Mouse (Mus musculus) hindbrain, embryonic 14.5 days (tissue): ENCODE results near the gene Psmb8. TPM values are rescaled to one million over a fixed set of nuclear protein-coding genes. Genes with fewer than 3 reads are reported as not detected.
"Not testable (repeated sequence)": the region's sequence is repeated elsewhere in the genome, so short reads cannot be mapped to it uniquely, and the experiment has no call there.

Experiments
- ATAC-seq: fragments of 200-750 bp; cut with Nextera tagmentation; 2 replicates; pipeline ENCODE4 v1.8.0; 2017; ENCODE audit warnings: moderate number of reproducible peaks, mild to moderate bottlenecking, moderate TSS enrichment, moderate library complexity; ENCODE audit not compliant: low FRiP score
- DNase-seq: peaks from one replicate; pipeline ENCODE4 v3.0.0-alpha.2; 2015; ENCODE audit warnings: low spot score
- H3K27ac ChIP-seq: fragments of 300-500 bp; sonication (generic); 2 replicates; pipeline ENCODE4 v1.5.1; 2014; ENCODE audit warnings: mild to moderate bottlenecking, moderate library complexity
- H3K27me3 ChIP-seq: fragments of 300-500 bp; sonication (generic); 2 replicates; pipeline ENCODE4 v1.6.1; 2014; ENCODE audit warnings: mild to moderate bottlenecking, low read length, mixed read lengths; ENCODE audit not compliant: control insufficient read depth, insufficient read depth
- H3K36me3 ChIP-seq: fragments of 300-500 bp; sonication (generic); replicated peaks from 2 replicates; pipeline ENCODE4 v1.6.1; 2014; ENCODE audit not compliant: control insufficient read depth, insufficient read depth
- H3K4me1 ChIP-seq: fragments of 300-500 bp; sonication (generic); replicated peaks from 2 replicates; pipeline ENCODE4 v1.6.1; 2014; ENCODE audit warnings: antibody characterized with exemption, low read length, mixed read lengths; ENCODE audit not compliant: control insufficient read depth, insufficient read depth
- H3K4me2 ChIP-seq: fragments of 300-500 bp; sonication (generic); replicated peaks from 2 replicates; pipeline ENCODE4 v1.6.1; 2014; ENCODE audit warnings: mild to moderate bottlenecking, moderate library complexity
- H3K4me3 ChIP-seq: fragments of 300-500 bp; sonication (generic); replicated peaks from 2 replicates; pipeline ENCODE4 v1.5.1; 2014; ENCODE audit warnings: mild to moderate bottlenecking, low read length
- H3K9ac ChIP-seq: fragments of 300-500 bp; sonication (generic); 2 replicates; pipeline ENCODE4 v1.6.1; 2014
- H3K9me3 ChIP-seq: fragments of 300-500 bp; sonication (generic); 2 replicates; pipeline ENCODE4 v1.6.1; 2016; ENCODE audit warnings: low read length; ENCODE audit not compliant: control insufficient read depth
- WGBS: fragments of 180-500 bp; shearing (Covaris S2); extraction: QIAGEN DNeasy Blood & Tissue Kit; methylation state at CpG from one replicate; pipeline ENCODE4 v1.1.7; 2014; 5-methylcytosine and 5-hydroxymethylcytosine counted together
- polyA plus RNA-seq: library from polyadenylated mRNA; unstranded; fragments of >200 nt; fragmentation: Nextera tagmentation; extraction: Ambion mirVana; gene quantifications from 2 replicates; pipeline ENCODE4 v1.2.1, GENCODE M21; 2014

Psmb8 gene
- polyA plus RNA-seq, 1 experiment from 2014 or later = 3.6 TPM

- not testable (repeated sequence) for H3K4me2 ChIP-seq, H3K27ac ChIP-seq, H3K36me3 ChIP-seq, H3K27me3 ChIP-seq, H3K9ac ChIP-seq, ATAC-seq, DNase-seq, H3K9me3 ChIP-seq, H3K4me1 ChIP-seq, H3K4me3 ChIP-seq
- 95% methylated on average over 2 of the region's 9 CpGs for WGBS
Observed at GRCm38 (mm10) chr17:34230971-34231370, 33.5 kb downstream of the Psmb8 start.

DNA sequence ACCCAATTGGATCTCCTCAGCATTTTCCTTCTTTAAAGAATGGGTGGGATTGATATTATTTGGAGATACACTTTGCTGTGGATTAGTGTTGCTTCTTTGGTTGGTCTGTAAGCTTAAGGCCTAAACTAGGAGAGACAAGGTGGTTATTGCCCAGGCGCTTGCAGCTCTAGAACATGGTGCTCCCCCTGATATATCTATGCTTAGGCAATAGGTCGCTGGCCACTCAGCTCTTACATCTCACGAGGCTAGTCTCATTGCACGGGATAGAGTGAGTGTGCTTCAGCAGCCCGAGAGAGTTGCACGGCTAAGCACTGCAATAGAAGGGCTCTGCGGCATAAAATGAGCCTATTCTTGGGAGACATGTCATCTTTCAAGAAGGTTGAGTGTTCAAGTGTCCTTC lies 34.5 kb downstream of the Psmb8 start:
- not testable (repeated sequence) for H3K4me1 ChIP-seq, H3K27me3 ChIP-seq, H3K27ac ChIP-seq, H3K4me2 ChIP-seq, H3K36me3 ChIP-seq, ATAC-seq, DNase-seq, H3K4me3 ChIP-seq, H3K9me3 ChIP-seq, H3K9ac ChIP-seq
- 95% methylated on average over 4 of the region's 7 CpGs for WGBS

GRCm38 (mm10) chr17:34234926-34235325 lies 37.4 kb downstream of the Psmb8 start:
- DNase-seq (peak; percentile 66), ATAC-seq (no peak)
- no peaks in the 10 kb centered on the region for H3K4me1 ChIP-seq
- no peak overlapping the region for H3K27ac ChIP-seq
- WGBS = 50% methylated on average over 9 of the region's 9 CpGs
- no peak overlapping the region for H3K4me3 ChIP-seq
- no peaks in the 10 kb centered on the region for H3K9me3 ChIP-seq
- H3K9ac ChIP-seq = no peak overlapping the region
- H3K27me3 ChIP-seq = no peaks in the 10 kb centered on the region
- H3K4me2 ChIP-seq = no peak overlapping the region
- H3K36me3 ChIP-seq = no peaks in the 10 kb centered on the region

GRCm38 (mm10) chr17:34236691-34237090 lies 39.2 kb downstream of the Psmb8 start:
- no peak overlapping the region for H3K27ac ChIP-seq
- DNase-seq = no peak
- no peak overlapping the region for H3K4me2 ChIP-seq
- no peaks in the 10 kb centered on the region for H3K4me1 ChIP-seq
- H3K27me3 ChIP-seq = no peaks in the 10 kb centered on the region
- 0 out of 2 replicates have a peak, but pooled peaks cover under 1% of the 10 kb centered on the region for H3K9me3 ChIP-seq
- 86% methylated on average over 5 of the region's 5 CpGs for WGBS
- no peak overlapping the region for H3K4me3 ChIP-seq
- no peak for ATAC-seq
- H3K9ac ChIP-seq = no peak overlapping the region
- no peaks in the 10 kb centered on the region for H3K36me3 ChIP-seq

GRCm38 (mm10) chr17:34237741-34238140 lies 40.2 kb downstream of the Psmb8 start:
- Histone ChIP-seq H3K4me1 (no peaks in the 10 kb centered on the region), H3K4me2 (no peak overlapping the region)

GRCm38 (mm10) chr17:34238706-34239105 lies 41.2 kb downstream of the Psmb8 start, which contains the start of gene H2-Ob:
H2-Ob (plus strand) TSS chr17:34238903.
- ATAC-seq = no peak
- 60% methylated on average over 3 of the region's 3 CpGs for WGBS

More at GRCm38 (mm10) chr17:34237741-34238140, 40.2 kb downstream of the Psmb8 start:
- H3K9ac ChIP-seq = no peak overlapping the region
- DNase-seq = no peak
- ATAC-seq = no peak
- 81% methylated on average over 3 of the region's 3 CpGs for WGBS
- no peaks in the 10 kb centered on the region for H3K36me3 ChIP-seq
- H3K4me3 ChIP-seq = no peak overlapping the region
- H3K27me3 ChIP-seq = no peaks in the 10 kb centered on the region
- H3K27ac ChIP-seq = no peak overlapping the region
- 0 out of 2 replicates have a peak, but pooled peaks cover 2% of the 10 kb centered on the region for H3K9me3 ChIP-seq

GRCm38 (mm10) chr17:34239601-34240041 lies 42.1 kb downstream of the Psmb8 start:
- H3K4me2 ChIP-seq = no peak overlapping the region
- ATAC-seq = no peak
- no peak overlapping the region for H3K9ac ChIP-seq
- no peak overlapping the region for H3K4me3 ChIP-seq
- DNase-seq = no peak
- 72% methylated on average over 10 of the region's 10 CpGs for whole genome bisulfite sequencing
- no peaks in the 10 kb centered on the region for H3K27me3 ChIP-seq
- no peak overlapping the region for H3K27ac ChIP-seq
- no peaks in the 10 kb centered on the region for H3K36me3 ChIP-seq
- H3K9me3 ChIP-seq = 0 out of 2 replicates have a peak, but pooled peaks cover 2% of the 10 kb centered on the region
- no peaks in the 10 kb centered on the region for H3K4me1 ChIP-seq

More at GRCm38 (mm10) chr17:34238706-34239105, 41.2 kb downstream of the Psmb8 start, which contains the start of gene H2-Ob:
- H3K4me3 ChIP-seq = no peak within 1 kb of the TSS
- no peaks in the 10 kb centered on the region for H3K27me3 ChIP-seq
- H3K9me3 ChIP-seq = 0 out of 2 replicates have a peak, but pooled peaks cover 2% of the 10 kb centered on the region
- no peaks in the 10 kb centered on the region for H3K4me1 ChIP-seq
- no peak within 1 kb of the TSS for H3K27ac ChIP-seq
- no peaks in the 10 kb centered on the region for H3K36me3 ChIP-seq
- DNase-seq = peak; percentile 74
- H3K9ac ChIP-seq = no peak within 1 kb of the TSS
- H3K4me2 ChIP-seq = no peak within 1 kb of the TSS

- Histone ChIP-seq H3K27me3 (no peaks in the 10 kb centered on the region), H3K9me3 (0 out of 2 replicates have a peak, but pooled peaks cover 2% of the 10 kb centered on the region), H3K4me1 (no peaks in the 10 kb centered on the region), H3K9ac (no peak overlapping the region), H3K27ac (no peak overlapping the region), H3K4me3 (no peak overlapping the region), H3K36me3 (no peaks in the 10 kb centered on the region), H3K4me2 (no peak overlapping the region)
- ATAC-seq (no peak), DNase-seq (no peak)
- 71% methylated on average over 3 of the region's 3 CpGs for WGBS
Observed at GRCm38 (mm10) chr17:34240366-34240765, 42.8 kb downstream of the Psmb8 start.

- DNase-seq (no peak), ATAC-seq (no peak)
- WGBS = 86% methylated on average over 6 of the region's 6 CpGs
- H3K4me1 ChIP-seq = no peaks in the 10 kb centered on the region
- 0 out of 2 replicates have a peak, but pooled peaks cover 2% of the 10 kb centered on the region for H3K9me3 ChIP-seq
- no peak overlapping the region for H3K4me3 ChIP-seq
- H3K36me3 ChIP-seq = no peaks in the 10 kb centered on the region
- H3K27me3 ChIP-seq = no peaks in the 10 kb centered on the region
- H3K27ac ChIP-seq = no peak overlapping the region
- no peak overlapping the region for H3K9ac ChIP-seq
- no peak overlapping the region for H3K4me2 ChIP-seq
Observed at GRCm38 (mm10) chr17:34240916-34241315, 43.4 kb downstream of the Psmb8 start.

GRCm38 (mm10) chr17:34244656-34245055 lies 47.1 kb downstream of the Psmb8 start:
- Histone ChIP-seq H3K36me3 (no peaks in the 10 kb centered on the region), H3K9me3 (0 out of 2 replicates have a peak, but pooled peaks cover 2% of the 10 kb centered on the region), H3K4me1 (no peaks in the 10 kb centered on the region), H3K9ac (no peak overlapping the region), H3K4me3 (no peak overlapping the region), H3K27me3 (no peaks in the 10 kb centered on the region), H3K27ac (no peak overlapping the region), H3K4me2 (no peak overlapping the region)
- WGBS = 80% methylated on average over 4 of the region's 4 CpGs
- DNase-seq (no peak), ATAC-seq (no peak)
